Mouse (Mus musculus) lung, embryonic 16.5 days (tissue): ENCODE data around the gene Snorc. TPM values are rescaled to one million over a fixed set of nuclear protein-coding genes. Genes with fewer than 3 reads are reported as not detected.
"Not testable (repeated sequence)": the region's sequence is repeated elsewhere in the genome, so short reads cannot be mapped to it uniquely, and the experiment has no call there.

Source experiments
- ATAC-seq: fragments of 200-750 bp; cut with Nextera tagmentation; 2 replicates; pipeline ENCODE4 v1.8.0; 2017; ENCODE audit warnings: low read depth, mild to moderate bottlenecking, moderate library complexity
- H3K27ac ChIP-seq: fragments of 300-500 bp; sonication (generic); 2 replicates; pipeline ENCODE4 v1.5.1; 2014; ENCODE audit warnings: mild to moderate bottlenecking, control low read depth, low read length
- H3K27me3 ChIP-seq: fragments of 300-500 bp; sonication (generic); 2 replicates; pipeline ENCODE4 v1.6.1; 2014; ENCODE audit warnings: low read depth, low read length, mixed read lengths; ENCODE audit not compliant: control insufficient read depth, insufficient read depth
- H3K36me3 ChIP-seq: fragments of 300-500 bp; sonication (generic); 2 replicates; pipeline ENCODE4 v1.6.1; 2014; ENCODE audit warnings: low read length; ENCODE audit not compliant: control insufficient read depth, insufficient read depth
- H3K4me1 ChIP-seq: fragments of 300-500 bp; sonication (generic); replicated peaks from 2 replicates; pipeline ENCODE4 v1.6.1; 2014; ENCODE audit warnings: low read length, mixed read lengths; ENCODE audit not compliant: control insufficient read depth, insufficient read depth
- H3K4me2 ChIP-seq: fragments of 300-500 bp; sonication (generic); 2 replicates; pipeline ENCODE4 v1.6.1; 2014; ENCODE audit warnings: low read depth, low read length, control low read depth
- H3K4me3 ChIP-seq: fragments of 300-500 bp; sonication (generic); 2 replicates; pipeline ENCODE4 v1.5.1; 2014; ENCODE audit warnings: mild to moderate bottlenecking, low read length, control low read depth
- H3K9ac ChIP-seq: fragments of 300-500 bp; sonication (generic); 2 replicates; pipeline ENCODE4 v1.6.1; 2014; ENCODE audit warnings: low read length, control low read depth
- H3K9me3 ChIP-seq: fragments of 300-500 bp; sonication (generic); 2 replicates; pipeline ENCODE4 v1.6.1; 2016; ENCODE audit warnings: low read length; ENCODE audit not compliant: control insufficient read depth
- WGBS: fragments of 180-500 bp; shearing (Covaris S2); extraction: QIAGEN DNeasy Blood & Tissue Kit; methylation state at CpG from one replicate; pipeline ENCODE4 v1.1.7; 2014; 5-methylcytosine and 5-hydroxymethylcytosine counted together
- polyA plus RNA-seq: library from polyadenylated mRNA; unstranded; fragments of >200 nt; fragmentation: Nextera tagmentation; extraction: Ambion mirVana; gene quantifications from 2 replicates; pipeline ENCODE4 v1.2.1, GENCODE M21; 2015

Snorc gene
- 0.36 and 1.0 TPM in 2 replicates for polyA plus RNA-seq

GRCm38 (mm10) chr1:87469971-87470370 is at the start of gene Snorc:
Gene Snorc (plus strand): TSS chr1:87470271.
- not testable (repeated sequence) for H3K4me2 ChIP-seq, H3K27ac ChIP-seq, H3K4me1 ChIP-seq, H3K9me3 ChIP-seq, H3K4me3 ChIP-seq, H3K27me3 ChIP-seq, H3K9ac ChIP-seq, H3K36me3 ChIP-seq, ATAC-seq
- WGBS, result 34% methylated on average over 9 of the region's 10 CpGs

GRCm38 (mm10) chr1:87435125-87435524 is 34.9 kb upstream of the Snorc start:
- Histone ChIP-seq H3K4me2 (no peak overlapping the region), H3K4me1 (no peaks in the 10 kb centered on the region), H3K4me3 (no peak overlapping the region), H3K9ac (no peak overlapping the region), H3K27ac (no peak overlapping the region), H3K9me3 (no peaks in the 10 kb centered on the region), H3K36me3 (peaks cover 36% of the 10 kb centered on the region), H3K27me3 (no peaks in the 10 kb centered on the region)
- 85% methylated on average over 2 of the region's 2 CpGs for WGBS
- no peak for ATAC-seq

DNA sequence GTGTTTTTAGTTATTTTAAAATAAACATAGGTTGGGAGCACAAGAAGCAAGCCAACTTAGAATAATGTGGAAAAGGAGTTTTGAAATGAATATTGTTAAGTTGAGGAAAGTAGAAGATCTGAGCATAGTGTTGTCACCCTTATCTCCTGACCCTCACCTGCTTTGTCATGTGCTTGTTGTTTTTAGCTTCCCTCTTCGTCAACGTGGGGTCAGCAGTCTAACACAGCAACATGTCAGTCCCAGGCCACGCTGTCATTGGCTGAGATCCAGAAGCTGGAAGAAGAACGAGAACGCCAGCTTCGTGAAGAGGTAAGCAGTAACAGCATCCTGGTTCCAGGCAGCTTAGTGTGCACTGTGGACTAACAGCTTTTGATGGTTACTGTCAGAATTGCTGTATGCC is 33.5 kb upstream of the Snorc start:
- Histone ChIP-seq H3K4me3 (no peak overlapping the region), H3K36me3 (peaks cover 44% of the 10 kb centered on the region), H3K9me3 (no peaks in the 10 kb centered on the region), H3K4me2 (no peak overlapping the region), H3K4me1 (no peaks in the 10 kb centered on the region), H3K27me3 (no peaks in the 10 kb centered on the region), H3K27ac (no peak overlapping the region), H3K9ac (no peak overlapping the region)
- WGBS, result 43% methylated on average over 6 of the region's 6 CpGs
- ATAC-seq, result no peak

- no peaks in the 10 kb centered on the region for H3K4me1 ChIP-seq
- ATAC-seq, result no peak
- 34% methylated on average over 5 of the region's 5 CpGs for WGBS
- H3K4me2 ChIP-seq, result no peak overlapping the region
- H3K4me3 ChIP-seq, result no peak overlapping the region
- H3K9me3 ChIP-seq, result no peaks in the 10 kb centered on the region
- no peaks in the 10 kb centered on the region for H3K27me3 ChIP-seq
- no peak overlapping the region for H3K27ac ChIP-seq
- H3K9ac ChIP-seq, result no peak overlapping the region
- peaks cover 33% of the 10 kb centered on the region for H3K36me3 ChIP-seq
Measured at GRCm38 (mm10) chr1:87447183-87448104, 22.6 kb upstream of the Snorc start.

DNA sequence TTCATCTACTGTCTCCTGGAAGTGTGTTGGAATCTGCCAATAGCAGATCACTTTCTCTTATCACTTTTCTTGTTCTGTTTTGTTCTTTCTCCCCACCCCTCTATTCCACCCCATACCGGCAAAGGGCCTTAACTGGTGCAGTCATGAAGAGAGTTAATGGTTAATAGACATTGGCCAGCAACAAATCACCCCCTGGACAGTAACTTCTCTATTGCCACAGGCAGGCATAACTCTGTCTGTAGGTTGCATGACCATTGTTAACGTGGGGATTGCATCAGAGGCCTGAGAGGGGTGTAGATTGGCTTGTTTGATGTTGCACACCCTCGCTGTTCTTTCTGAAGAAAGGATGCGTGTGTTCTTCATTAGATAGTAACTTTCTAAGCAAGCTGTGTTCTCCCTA is 20.6 kb upstream of the Snorc start:
- H3K36me3 ChIP-seq, result peaks cover 31% of the 10 kb centered on the region

GRCm38 (mm10) chr1:87456425-87456824 is 13.6 kb upstream of the Snorc start:
- WGBS, result 86% methylated on average over 1 of the region's 1 CpGs
- H3K27me3 ChIP-seq, result no peaks in the 10 kb centered on the region
- no peak for ATAC-seq

More for the DNA sequence above, 20.6 kb upstream of the Snorc start:
- H3K4me1 ChIP-seq, result no peaks in the 10 kb centered on the region
- no peaks in the 10 kb centered on the region for H3K27me3 ChIP-seq
- H3K4me3 ChIP-seq, result no peak overlapping the region
- no peak overlapping the region for H3K4me2 ChIP-seq
- no peak for ATAC-seq
- H3K27ac ChIP-seq, result no peak overlapping the region
- no peaks in the 10 kb centered on the region for H3K9me3 ChIP-seq
- 84% methylated on average over 4 of the region's 4 CpGs for WGBS
- no peak overlapping the region for H3K9ac ChIP-seq

GRCm38 (mm10) chr1:87458045-87458444 is 12.0 kb upstream of the Snorc start:
- H3K4me1 ChIP-seq, result no peaks in the 10 kb centered on the region
- H3K27me3 ChIP-seq, result no peaks in the 10 kb centered on the region
- no peak for ATAC-seq
- 91% methylated on average over 4 of the region's 4 CpGs for WGBS
- no peak overlapping the region for H3K4me2 ChIP-seq
- no peak overlapping the region for H3K9ac ChIP-seq
- no peaks in the 10 kb centered on the region for H3K9me3 ChIP-seq
- H3K4me3 ChIP-seq, result no peak overlapping the region
- H3K27ac ChIP-seq, result no peak overlapping the region
- H3K36me3 ChIP-seq, result no peaks in the 10 kb centered on the region

More at GRCm38 (mm10) chr1:87456425-87456824, 13.6 kb upstream of the Snorc start:
- Histone ChIP-seq H3K4me2 (no peak overlapping the region), H3K9me3 (no peaks in the 10 kb centered on the region), H3K4me1 (no peaks in the 10 kb centered on the region), H3K4me3 (no peak overlapping the region), H3K36me3 (no peaks in the 10 kb centered on the region), H3K27ac (no peak overlapping the region), H3K9ac (no peak overlapping the region)

DNA sequence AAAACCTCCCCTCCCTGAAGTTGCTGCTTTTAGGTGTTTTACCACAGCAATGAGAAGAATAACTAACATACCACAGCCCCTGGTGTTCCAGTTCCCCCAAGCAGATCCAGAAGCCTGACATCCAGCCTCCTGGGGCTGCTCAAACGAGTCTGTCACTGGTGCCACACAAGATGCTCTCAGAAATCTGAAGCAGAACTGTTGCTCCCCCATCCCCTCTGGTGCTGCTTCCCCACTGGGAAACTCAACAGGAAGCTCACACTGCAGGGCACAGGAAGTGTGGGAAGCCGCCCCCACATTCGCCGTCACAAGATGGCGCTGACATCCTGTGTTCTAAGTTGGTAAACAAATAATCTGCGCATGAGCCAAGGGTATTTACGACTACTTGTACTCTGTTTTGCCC is 10.2 kb upstream of the Snorc start:
- not testable (repeated sequence) for H3K27me3 ChIP-seq, H3K9me3 ChIP-seq, H3K4me3 ChIP-seq, H3K36me3 ChIP-seq, H3K9ac ChIP-seq, ATAC-seq, H3K4me1 ChIP-seq, H3K4me2 ChIP-seq, H3K27ac ChIP-seq
- 84% methylated on average over 5 of the region's 7 CpGs for WGBS

GRCm38 (mm10) chr1:87467469-87467868 is 2.6 kb upstream of the Snorc start:
- Histone ChIP-seq H3K4me2 (no peak overlapping the region), H3K4me3 (no peak overlapping the region), H3K9me3 (no peaks in the 10 kb centered on the region), H3K9ac (no peak overlapping the region), H3K36me3 (no peaks in the 10 kb centered on the region), H3K27me3 (no peaks in the 10 kb centered on the region), H3K27ac (no peak overlapping the region), H3K4me1 (no peaks in the 10 kb centered on the region)
- WGBS, result 65% methylated on average over 9 of the region's 9 CpGs
- ATAC-seq, result no peak
